Mouse (Mus musculus): Measurements from ENCODE around the gene Ttll13.

DNA sequence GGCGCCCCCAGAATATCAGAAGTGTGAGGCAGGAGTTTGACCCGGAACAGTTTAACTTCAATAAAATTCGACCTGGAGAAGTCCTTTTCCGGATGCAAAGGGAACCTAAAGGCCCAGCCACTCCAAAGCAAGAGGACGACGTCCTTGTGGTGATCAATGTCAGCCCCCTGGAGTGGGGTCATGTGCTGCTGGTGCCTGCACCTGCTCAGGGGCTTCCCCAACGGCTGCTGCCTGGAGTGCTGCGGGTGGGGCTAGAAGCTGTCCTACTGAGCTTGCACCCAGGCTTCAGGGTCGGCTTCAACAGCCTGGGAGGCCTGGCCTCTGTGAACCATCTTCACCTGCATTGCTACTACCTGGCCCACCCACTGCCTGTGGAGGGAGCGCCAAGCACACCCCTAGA lies 7.6 kb upstream of the Ttll13 start:
- TF ChIP-seq GATA1 (IDR thresholded peaks at IDR 0.05; ENCODE audit: borderline replicate concordance, low read length) (no peak), FLI1 (IDR thresholded peaks at IDR 0.05; ENCODE audit: low read length) (no peak)
